Mouse (Mus musculus) monocyte, adult 5-6 weeks (primary cell): ENCODE measurements around the gene Ppip5k2. TPM values are rescaled to one million over a fixed set of nuclear protein-coding genes. Genes with fewer than 3 reads are reported as not detected.
"Not testable (repeated sequence)": the region's sequence is repeated elsewhere in the genome, so short reads cannot be mapped to it uniquely, and the experiment has no call there.

Experiments
- ATAC-seq: fragments of 153-309, 156-312 bp; replicated peaks from 2 replicates; pipeline ENCODE4 v1.8.0; 2017; ENCODE audit warnings: mild to moderate bottlenecking; ENCODE audit not compliant: low TSS enrichment, insufficient number of reproducible peaks, severe bottlenecking, poor library complexity, low FRiP score
- total RNA-seq: library from RNA; stranded (forward); fragments of 200-1000, 200-491, 200-594 nt; gene quantifications from 3 replicates; pipeline ENCODE4 v1.2.3, GENCODE M21; 2017

Gene Ppip5k2
- total RNA-seq, 1 experiment from 2014 or later = 32.8 TPM

- not testable (repeated sequence) for ATAC-seq
These were observed 4.5 kb downstream of the Ppip5k2 start for GRCm38 (mm10) chr1:97765712-97766111.

GRCm38 (mm10) chr1:97761477-97761876 lies 8.7 kb downstream of the Ppip5k2 start:
- no peak for ATAC-seq

GRCm38 (mm10) chr1:97760598-97760997 lies 9.6 kb downstream of the Ppip5k2 start:
- no peak for ATAC-seq

- ATAC-seq = no peak
These were observed 10.4 kb downstream of the Ppip5k2 start for GRCm38 (mm10) chr1:97759841-97760240.

GRCm38 (mm10) chr1:97754392-97754791 lies 15.8 kb downstream of the Ppip5k2 start:
- ATAC-seq = no peak

GRCm38 (mm10) chr1:97753216-97753615 lies 17.0 kb downstream of the Ppip5k2 start:
- ATAC-seq = no peak

GRCm38 (mm10) chr1:97748163-97748562 lies 22.0 kb downstream of the Ppip5k2 start:
- no peak for ATAC-seq

GRCm38 (mm10) chr1:97746261-97746660 lies 23.9 kb downstream of the Ppip5k2 start:
- ATAC-seq = no peak

- ATAC-seq = no peak
These were observed 24.5 kb downstream of the Ppip5k2 start for GRCm38 (mm10) chr1:97745712-97746111.

GRCm38 (mm10) chr1:97743063-97743462 lies 27.1 kb downstream of the Ppip5k2 start:
- no peak for ATAC-seq

GRCm38 (mm10) chr1:97729339-97729738 lies 40.9 kb downstream of the Ppip5k2 start:
- ATAC-seq = no peak

- ATAC-seq = no peak
These were observed 43.5 kb downstream of the Ppip5k2 start for GRCm38 (mm10) chr1:97726730-97727129.

GRCm38 (mm10) chr1:97718440-97718839 lies 51.8 kb downstream of the Ppip5k2 start:
- peak; percentile 92 for ATAC-seq

- ATAC-seq = no peak
These were observed 55.8 kb downstream of the Ppip5k2 start for GRCm38 (mm10) chr1:97714334-97714868.

GRCm38 (mm10) chr1:97710520-97710919 lies 59.7 kb downstream of the Ppip5k2 start:
- ATAC-seq = no peak

GRCm38 (mm10) chr1:97705389-97705788 lies 64.8 kb downstream of the Ppip5k2 start:
- no peak for ATAC-seq

- ATAC-seq = no peak
These were observed 65.6 kb downstream of the Ppip5k2 start for GRCm38 (mm10) chr1:97704646-97705045.

GRCm38 (mm10) chr1:97698956-97699570 lies 71.1 kb downstream of the Ppip5k2 start:
- no peak for ATAC-seq

- no peak for ATAC-seq
These were observed 72.9 kb downstream of the Ppip5k2 start for GRCm38 (mm10) chr1:97697273-97697672.

GRCm38 (mm10) chr1:97693825-97694224 lies 76.4 kb downstream of the Ppip5k2 start:
- ATAC-seq = no peak

GRCm38 (mm10) chr1:97688756-97689155 lies 81.5 kb downstream of the Ppip5k2 start:
- ATAC-seq = peak; percentile 84
